Mouse (Mus musculus): Measurements from ENCODE around the gene Tab1. TPM values are rescaled to one million over a fixed set of nuclear protein-coding genes. Genes with fewer than 3 reads are reported as not detected.

Tab1 gene
- polyA plus RNA-seq, 1 experiment from 2014 or later: 35.7 TPM

DNA sequence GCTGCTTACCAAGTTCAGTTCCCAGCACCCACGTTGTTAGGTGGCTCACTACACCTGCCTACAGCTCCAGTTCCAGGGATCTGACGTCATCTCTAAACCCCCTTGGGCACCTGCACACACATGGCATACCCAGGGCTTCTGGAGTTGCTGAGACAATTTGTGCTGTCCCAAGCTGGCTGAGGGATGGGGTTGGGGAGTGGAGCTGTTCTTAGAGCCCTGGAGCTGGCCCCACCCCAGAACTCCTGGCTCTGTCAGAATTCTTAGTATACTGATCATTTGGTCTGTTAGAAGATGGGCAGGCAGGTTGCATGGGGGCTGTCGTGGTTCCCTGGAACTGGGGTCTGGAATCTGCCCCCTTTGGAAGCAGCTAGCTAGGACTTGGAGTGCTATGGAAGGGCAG lies 32.7 kb upstream of the Tab1 start:
- WGBS: 72% methylated on average over 3 of the region's 3 CpGs
- H3K27ac ChIP-seq (ENCODE audit: low read depth, low read length): no peak overlapping the region
- ATAC-seq (ENCODE audit: insufficient read depth, low FRiP score, low TSS enrichment): no peak

DNA sequence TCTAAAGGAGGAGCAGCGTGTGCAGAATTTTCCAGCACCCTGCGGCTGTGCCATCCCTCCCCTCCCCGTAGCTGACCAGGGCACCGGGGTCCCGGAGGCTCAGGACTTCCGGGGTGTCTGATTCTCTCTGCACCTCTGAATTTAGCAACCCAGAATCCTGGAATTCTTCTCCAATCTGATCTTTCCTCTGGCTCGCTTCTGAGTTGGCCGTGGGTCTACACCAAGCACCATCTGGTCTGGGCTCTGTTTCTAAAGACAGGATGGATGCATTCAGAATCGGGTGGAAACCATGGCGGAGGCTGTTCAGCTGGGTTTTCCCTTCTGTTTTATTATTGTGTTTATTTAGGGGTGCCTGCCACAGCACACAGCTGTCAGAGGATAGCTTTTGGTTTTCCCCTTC lies 32.1 kb upstream of the Tab1 start:
- no peaks in the 10 kb centered on the region; the same call in 1 of the 2 replicates for H3K27me3 ChIP-seq (ENCODE audit: control insufficient read depth, insufficient read depth, low read length)
- H3K4me2 ChIP-seq (ENCODE audit: low read depth): no peak overlapping the region
- H3K4me1 ChIP-seq (ENCODE audit: control insufficient read depth, insufficient read depth, low read length): 0 out of 2 replicates have a peak, but pooled peaks cover 3% of the 10 kb centered on the region
- H3K27ac ChIP-seq (ENCODE audit: low read depth, low read length): no peak overlapping the region
- ATAC-seq (ENCODE audit: insufficient read depth, low FRiP score, low TSS enrichment) (no peak), DNase-seq (ENCODE audit: low spot score) (no peak)
- 88% methylated on average over 10 of the region's 10 CpGs for WGBS
- no peak overlapping the region for H3K4me3 ChIP-seq (ENCODE audit: low read depth, low read length)
- H3K9ac ChIP-seq (ENCODE audit: low read length): no peak overlapping the region
- no peaks in the 10 kb centered on the region for H3K9me3 ChIP-seq (ENCODE audit: control insufficient read depth, low read length)
- H3K36me3 ChIP-seq (ENCODE audit: control insufficient read depth, insufficient read depth, low read length): no peaks in the 10 kb centered on the region

More for the DNA sequence above, 32.7 kb upstream of the Tab1 start:
- Histone ChIP-seq H3K36me3 (ENCODE audit: control insufficient read depth, insufficient read depth, low read length) (no peaks in the 10 kb centered on the region), H3K4me3 (ENCODE audit: low read depth, low read length) (no peak overlapping the region), H3K4me1 (ENCODE audit: control insufficient read depth, insufficient read depth, low read length) (0 out of 2 replicates have a peak, but pooled peaks cover 3% of the 10 kb centered on the region), H3K9ac (ENCODE audit: low read length) (no peak overlapping the region), H3K4me2 (ENCODE audit: low read depth) (no peak overlapping the region), H3K9me3 (ENCODE audit: control insufficient read depth, low read length) (no peaks in the 10 kb centered on the region), H3K27me3 (ENCODE audit: control insufficient read depth, insufficient read depth, low read length) (no peaks in the 10 kb centered on the region; the same call in 1 of the 2 replicates)
- DNase-seq (ENCODE audit: low spot score): no peak

DNA sequence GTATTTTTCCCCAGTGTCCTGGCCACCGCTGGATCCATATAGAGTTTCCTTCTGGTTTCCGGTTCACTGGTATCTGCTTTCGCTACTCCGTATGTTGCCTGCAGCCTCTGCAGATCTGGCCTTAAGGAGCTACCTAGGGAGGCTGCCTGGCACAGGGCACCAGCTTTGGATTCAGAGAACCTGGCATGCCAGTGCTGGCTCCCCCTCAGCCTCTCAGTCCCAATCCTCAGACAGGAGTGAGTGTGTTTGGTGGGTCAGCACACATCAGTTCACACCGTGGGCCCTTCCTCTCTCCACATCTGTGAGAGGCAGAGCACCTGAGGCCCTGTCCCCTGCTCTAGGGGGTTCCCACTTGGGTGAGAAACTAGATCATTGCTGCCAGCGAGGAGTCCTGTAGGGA lies 31.4 kb upstream of the Tab1 start:
- H3K27me3 ChIP-seq (ENCODE audit: control insufficient read depth, insufficient read depth, low read length): no peaks in the 10 kb centered on the region; the same call in 1 of the 2 replicates
- H3K4me2 ChIP-seq (ENCODE audit: low read depth): no peak overlapping the region
- H3K9me3 ChIP-seq (ENCODE audit: control insufficient read depth, low read length): no peaks in the 10 kb centered on the region
- ATAC-seq (ENCODE audit: insufficient read depth, low FRiP score, low TSS enrichment): no peak
- 0 out of 2 replicates have a peak, but pooled peaks cover 3% of the 10 kb centered on the region for H3K4me1 ChIP-seq (ENCODE audit: control insufficient read depth, insufficient read depth, low read length)
- 76% methylated on average over 6 of the region's 6 CpGs for WGBS
- no peak overlapping the region for H3K4me3 ChIP-seq (ENCODE audit: low read depth, low read length)
- no peaks in the 10 kb centered on the region for H3K36me3 ChIP-seq (ENCODE audit: control insufficient read depth, insufficient read depth, low read length)
- DNase-seq (ENCODE audit: low spot score): no peak
- no peak overlapping the region for H3K27ac ChIP-seq (ENCODE audit: low read depth, low read length)
- no peak overlapping the region for H3K9ac ChIP-seq (ENCODE audit: low read length)

DNA sequence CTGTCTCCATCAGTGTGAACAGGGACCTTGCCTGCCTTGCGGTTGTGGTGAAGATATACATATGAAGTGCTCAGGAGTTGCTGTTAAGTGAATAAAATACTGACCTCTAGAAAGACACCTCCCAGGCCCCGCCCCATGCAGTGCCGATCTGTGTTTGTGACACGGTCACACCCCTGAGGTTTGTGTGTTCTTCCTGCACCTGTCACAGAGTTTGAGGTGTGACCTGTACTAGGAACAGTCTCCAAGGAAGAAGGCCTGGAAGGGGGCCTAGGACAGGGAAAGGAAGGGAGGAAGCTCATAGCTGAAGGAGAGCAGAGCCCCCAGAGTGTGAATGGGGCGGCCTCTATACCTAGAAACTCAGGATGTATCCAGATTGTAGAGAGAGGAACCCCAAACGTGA lies 30.4 kb upstream of the Tab1 start:
- no peak overlapping the region for H3K27ac ChIP-seq (ENCODE audit: low read depth, low read length)
- H3K9me3 ChIP-seq (ENCODE audit: control insufficient read depth, low read length): no peaks in the 10 kb centered on the region
- H3K27me3 ChIP-seq (ENCODE audit: control insufficient read depth, insufficient read depth, low read length): no peaks in the 10 kb centered on the region; the same call in 1 of the 2 replicates
- H3K9ac ChIP-seq (ENCODE audit: low read length): no peak overlapping the region
- no peak overlapping the region for H3K4me2 ChIP-seq (ENCODE audit: low read depth)
- H3K4me1 ChIP-seq (ENCODE audit: control insufficient read depth, insufficient read depth, low read length): 0 out of 2 replicates have a peak, but pooled peaks cover under 1% of the 10 kb centered on the region
- no peak for DNase-seq (ENCODE audit: low spot score)
- 90% methylated on average over 6 of the region's 6 CpGs for WGBS
- no peaks in the 10 kb centered on the region for H3K36me3 ChIP-seq (ENCODE audit: control insufficient read depth, insufficient read depth, low read length)
- no peak for ATAC-seq (ENCODE audit: insufficient read depth, low FRiP score, low TSS enrichment)
- no peak overlapping the region for H3K4me3 ChIP-seq (ENCODE audit: low read depth, low read length)

DNA sequence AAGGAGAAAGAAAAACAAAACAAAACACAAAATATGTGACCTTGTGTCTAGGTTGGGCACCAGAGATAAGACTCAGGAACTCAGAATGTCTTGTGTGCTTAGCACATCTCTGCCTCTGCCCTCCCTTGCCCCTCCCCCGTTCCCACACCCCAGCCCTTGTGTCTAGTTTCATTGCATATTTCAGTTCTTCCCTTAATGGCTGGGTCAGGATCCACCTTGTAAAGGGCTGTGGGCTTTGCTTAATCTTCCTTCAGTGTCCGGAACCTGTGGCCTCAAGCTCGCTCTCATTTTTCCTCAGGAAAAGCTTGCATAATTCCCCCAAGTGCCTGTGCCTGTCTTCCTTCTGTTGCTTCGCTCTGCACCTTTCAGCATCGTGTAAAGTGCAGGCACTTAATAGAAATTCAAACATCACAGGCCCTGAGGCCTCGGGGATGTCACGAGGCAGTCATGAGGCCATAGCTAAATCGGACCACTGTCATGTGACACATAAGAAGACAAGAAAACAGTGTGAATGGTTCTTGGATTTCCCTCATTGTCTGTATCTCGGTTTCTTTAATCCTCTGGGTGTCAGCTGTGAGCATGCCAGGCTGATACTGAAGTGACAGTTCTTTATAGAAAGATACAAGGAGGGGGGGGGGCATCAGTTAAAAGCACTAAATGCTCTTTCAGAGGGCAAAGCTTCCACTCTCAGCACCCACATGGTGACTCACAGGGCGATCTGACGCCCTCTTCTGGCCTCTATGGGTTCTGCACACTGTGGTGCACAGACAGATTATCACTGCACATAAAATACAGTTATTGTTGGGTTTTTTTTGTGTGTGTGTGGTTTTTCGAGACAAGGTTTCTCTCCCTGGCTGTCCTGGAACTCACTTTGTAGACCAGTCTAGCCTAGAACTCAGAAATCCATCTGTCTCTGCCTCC lies 27.2 kb upstream of the Tab1 start:
- WGBS: 80% methylated on average over 12 of the region's 12 CpGs
- H3K27ac ChIP-seq (ENCODE audit: low read depth, low read length): no peak overlapping the region
- H3K36me3 ChIP-seq (ENCODE audit: control insufficient read depth, insufficient read depth, low read length): no peaks in the 10 kb centered on the region
- no peaks in the 10 kb centered on the region for H3K27me3 ChIP-seq (ENCODE audit: control insufficient read depth, insufficient read depth, low read length)
- DNase-seq (ENCODE audit: low spot score): no peak
- no peak overlapping the region for H3K4me2 ChIP-seq (ENCODE audit: low read depth)
- H3K4me3 ChIP-seq (ENCODE audit: low read depth, low read length): no peak overlapping the region
- no peak for ATAC-seq (ENCODE audit: insufficient read depth, low FRiP score, low TSS enrichment)
- no peak overlapping the region for H3K9ac ChIP-seq (ENCODE audit: low read length)
- no peaks in the 10 kb centered on the region for H3K9me3 ChIP-seq (ENCODE audit: control insufficient read depth, low read length)
- H3K4me1 ChIP-seq (ENCODE audit: control insufficient read depth, insufficient read depth, low read length): no peaks in the 10 kb centered on the region

DNA sequence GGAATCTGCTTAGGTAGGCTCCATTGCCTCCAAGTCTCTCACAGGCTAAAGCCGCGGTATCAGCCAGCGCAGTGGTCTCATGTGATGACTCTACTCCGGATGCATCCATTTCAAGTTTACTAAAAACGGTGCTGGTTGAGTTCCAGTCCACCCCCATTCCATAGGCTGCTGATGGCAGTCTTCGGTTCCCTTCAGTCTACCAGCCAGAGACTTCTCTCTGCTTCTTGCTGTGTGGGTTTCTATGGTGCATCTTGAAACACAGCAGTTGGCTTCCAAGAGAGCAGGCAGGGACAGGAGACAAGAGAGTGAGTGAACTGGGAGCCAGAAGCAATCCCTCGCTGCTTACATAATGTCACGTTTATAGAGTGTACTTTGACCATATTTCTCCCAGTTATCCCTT lies 25.8 kb upstream of the Tab1 start:
- no peaks in the 10 kb centered on the region for H3K27me3 ChIP-seq (ENCODE audit: control insufficient read depth, insufficient read depth, low read length)
- H3K4me1 ChIP-seq (ENCODE audit: control insufficient read depth, insufficient read depth, low read length): no peaks in the 10 kb centered on the region
- no peak overlapping the region for H3K27ac ChIP-seq (ENCODE audit: low read depth, low read length)
- ATAC-seq (ENCODE audit: insufficient read depth, low FRiP score, low TSS enrichment): no peak
- H3K9ac ChIP-seq (ENCODE audit: low read length): no peak overlapping the region
- WGBS: 94% methylated on average over 8 of the region's 8 CpGs
- no peak overlapping the region for H3K4me2 ChIP-seq (ENCODE audit: low read depth)
- DNase-seq (ENCODE audit: low spot score): no peak
- no peaks in the 10 kb centered on the region for H3K9me3 ChIP-seq (ENCODE audit: control insufficient read depth, low read length)
- no peak overlapping the region for H3K4me3 ChIP-seq (ENCODE audit: low read depth, low read length)
- H3K36me3 ChIP-seq (ENCODE audit: control insufficient read depth, insufficient read depth, low read length): no peaks in the 10 kb centered on the region

DNA sequence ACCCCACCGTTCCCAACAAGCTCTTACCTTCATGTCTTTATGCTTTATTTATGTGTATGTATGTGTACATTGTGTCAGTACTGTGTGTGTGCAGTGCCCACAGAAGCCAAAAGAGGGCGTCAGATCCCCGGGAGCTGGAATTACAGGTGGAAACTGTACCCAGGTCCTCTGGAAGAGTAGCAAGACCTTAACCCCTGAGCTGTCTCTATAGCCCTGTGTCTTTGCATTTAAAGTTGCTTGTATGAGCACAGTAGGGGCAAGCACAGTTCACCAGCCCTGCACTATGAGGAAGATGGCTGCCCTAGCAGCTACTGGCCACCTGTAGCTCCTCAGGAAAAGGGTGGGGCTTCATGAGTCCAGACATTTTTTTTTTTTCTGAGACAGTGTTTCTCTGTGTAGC lies 25.4 kb upstream of the Tab1 start:
- no peak for ATAC-seq (ENCODE audit: insufficient read depth, low FRiP score, low TSS enrichment)
- H3K27ac ChIP-seq (ENCODE audit: low read depth, low read length): no peak overlapping the region
- no peak overlapping the region for H3K4me3 ChIP-seq (ENCODE audit: low read depth, low read length)
- H3K36me3 ChIP-seq (ENCODE audit: control insufficient read depth, insufficient read depth, low read length): no peaks in the 10 kb centered on the region
- 93% methylated on average over 3 of the region's 3 CpGs for WGBS
- no peak for DNase-seq (ENCODE audit: low spot score)
- H3K9me3 ChIP-seq (ENCODE audit: control insufficient read depth, low read length): no peaks in the 10 kb centered on the region
- no peaks in the 10 kb centered on the region for H3K4me1 ChIP-seq (ENCODE audit: control insufficient read depth, insufficient read depth, low read length)
- no peaks in the 10 kb centered on the region for H3K27me3 ChIP-seq (ENCODE audit: control insufficient read depth, insufficient read depth, low read length)
- H3K9ac ChIP-seq (ENCODE audit: low read length): no peak overlapping the region
- H3K4me2 ChIP-seq (ENCODE audit: low read depth): no peak overlapping the region

DNA sequence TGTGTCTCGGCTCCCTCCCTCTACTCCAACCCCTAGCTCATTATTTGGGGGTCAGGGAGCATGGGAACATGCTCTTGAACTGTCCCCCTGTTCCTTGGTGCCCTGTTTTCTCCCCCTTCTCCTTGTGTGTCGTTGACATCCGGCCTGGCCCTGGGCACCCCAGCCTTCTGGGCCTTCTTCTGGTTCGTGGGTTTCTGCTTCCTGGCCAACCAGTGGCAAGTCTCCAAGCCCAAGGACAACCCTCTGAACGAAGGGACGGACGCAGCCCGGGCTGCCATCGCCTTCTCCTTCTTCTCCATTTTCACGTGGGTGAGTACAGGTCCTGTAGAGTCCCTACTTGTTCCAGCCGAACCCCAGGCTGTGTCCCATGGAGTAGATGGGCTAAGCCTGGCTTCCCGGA lies 21.5 kb upstream of the Tab1 start:
- H3K27me3 ChIP-seq (ENCODE audit: control insufficient read depth, insufficient read depth, low read length): no peaks in the 10 kb centered on the region
- DNase-seq (ENCODE audit: low spot score) (no peak), ATAC-seq (ENCODE audit: insufficient read depth, low FRiP score, low TSS enrichment) (no peak)
- H3K4me3 ChIP-seq (ENCODE audit: low read depth, low read length): no peak overlapping the region
- H3K4me2 ChIP-seq (ENCODE audit: low read depth): no peak overlapping the region
- H3K9ac ChIP-seq (ENCODE audit: low read length): no peak overlapping the region
- no peaks in the 10 kb centered on the region for H3K36me3 ChIP-seq (ENCODE audit: control insufficient read depth, insufficient read depth, low read length)
- WGBS: 87% methylated on average over 12 of the region's 12 CpGs
- no peaks in the 10 kb centered on the region for H3K9me3 ChIP-seq (ENCODE audit: control insufficient read depth, low read length)
- H3K4me1 ChIP-seq (ENCODE audit: control insufficient read depth, insufficient read depth, low read length): no peaks in the 10 kb centered on the region
- H3K27ac ChIP-seq (ENCODE audit: low read depth, low read length): no peak overlapping the region

DNA sequence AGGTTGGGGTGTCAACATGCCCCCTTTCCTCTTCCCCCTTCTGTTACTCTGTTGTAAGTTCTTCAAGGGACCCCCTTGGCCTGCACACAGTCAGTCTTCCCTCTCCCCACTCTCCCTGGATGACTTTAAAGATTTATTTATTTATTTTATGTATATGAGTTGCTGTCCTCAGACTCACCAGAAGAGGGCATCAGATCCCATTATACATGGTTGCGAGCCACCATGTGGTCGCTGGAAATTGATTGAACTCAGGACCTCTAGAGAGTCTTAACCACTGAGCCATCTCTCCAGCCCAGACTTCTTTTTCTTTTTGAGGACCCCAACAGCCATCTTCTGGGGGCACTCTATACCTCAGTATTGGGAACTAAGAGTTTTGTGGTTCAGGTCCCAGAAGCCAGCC lies 20.4 kb upstream of the Tab1 start:
- WGBS: 50% methylated on average over 2 of the region's 2 CpGs
- ATAC-seq (ENCODE audit: insufficient read depth, low FRiP score, low TSS enrichment) (no peak), DNase-seq (ENCODE audit: low spot score) (no peak)
- no peak overlapping the region for H3K4me3 ChIP-seq (ENCODE audit: low read depth, low read length)
- H3K36me3 ChIP-seq (ENCODE audit: control insufficient read depth, insufficient read depth, low read length): no peaks in the 10 kb centered on the region
- H3K27me3 ChIP-seq (ENCODE audit: control insufficient read depth, insufficient read depth, low read length): no peaks in the 10 kb centered on the region
- no peaks in the 10 kb centered on the region for H3K4me1 ChIP-seq (ENCODE audit: control insufficient read depth, insufficient read depth, low read length)
- no peaks in the 10 kb centered on the region for H3K9me3 ChIP-seq (ENCODE audit: control insufficient read depth, low read length)
- H3K9ac ChIP-seq (ENCODE audit: low read length): no peak overlapping the region
- no peak overlapping the region for H3K27ac ChIP-seq (ENCODE audit: low read depth, low read length)
- H3K4me2 ChIP-seq (ENCODE audit: low read depth): no peak overlapping the region

All from neural tube, embryonic 11.5 days (tissue).